Mouse (Mus musculus): ENCODE measurements at regions not wholly inside any gene's neighbourhood (a gene's known extent, or its start where the extent isn't known, plus 50 kb on each side); places are given as distances from the start of the nearest gene placed in this dataset.

- TF ChIP-seq CTCF (IDR thresholded peaks at IDR 0.05; ENCODE audit: low read depth) (no peak), EP300 (IDR thresholded peaks at IDR 0.05; ENCODE audit: low read depth) (no peak)
- H3K27ac ChIP-seq (ENCODE audit: low read depth), result no peak overlapping the region
- H3K9me3 ChIP-seq (replicated peaks; ENCODE audit: control insufficient read depth, low read length), result no peaks in the 10 kb centered on the region
- 53% methylated on average over 2 of the region's 2 CpGs for WGBS
- H3K4me2 ChIP-seq (ENCODE audit: low read depth, low read length), result no peak overlapping the region
- no peak for DNase-seq (ENCODE audit: low spot score)
- no peaks in the 10 kb centered on the region for H3K27me3 ChIP-seq (ENCODE audit: control insufficient read depth, insufficient read depth, low read length)
- H3K36me3 ChIP-seq (replicated peaks; ENCODE audit: control insufficient read depth, insufficient read depth, low read length), result no peaks in the 10 kb centered on the region
- H3K4me3 ChIP-seq (ENCODE audit: low read depth, low read length), result no peak overlapping the region
- no peaks in the 10 kb centered on the region for H3K4me1 ChIP-seq (ENCODE audit: control insufficient read depth, insufficient read depth)
- no peak for ATAC-seq (ENCODE audit: insufficient read depth, low read depth)
- no peak overlapping the region for H3K9ac ChIP-seq (replicated peaks; ENCODE audit: low read depth, low read length)
These were observed 196.3 kb downstream of the Ptbp2 start for GRCm38 (mm10) chr3:119587971-119588370.

GRCm38 (mm10) chr3:119575516-119575915, 208.8 kb downstream of the Ptbp2 start:
- TF ChIP-seq CTCF (IDR thresholded peaks at IDR 0.05; ENCODE audit: low read depth), result no peak
- H3K9me3 ChIP-seq (replicated peaks; ENCODE audit: control insufficient read depth, low read length), result no peaks in the 10 kb centered on the region
- ATAC-seq (ENCODE audit: insufficient read depth, low read depth) (no peak), DNase-seq (ENCODE audit: low spot score) (no peak)
- no peak overlapping the region for H3K27ac ChIP-seq (ENCODE audit: low read depth)
- H3K27me3 ChIP-seq (ENCODE audit: control insufficient read depth, insufficient read depth, low read length), result no peaks in the 10 kb centered on the region
- 71% methylated on average over 3 of the region's 3 CpGs for WGBS
- no peaks in the 10 kb centered on the region for H3K36me3 ChIP-seq (replicated peaks; ENCODE audit: control insufficient read depth, insufficient read depth, low read length)
- no peak overlapping the region for H3K4me3 ChIP-seq (ENCODE audit: low read depth, low read length)
- H3K4me1 ChIP-seq (ENCODE audit: control insufficient read depth, insufficient read depth), result no peaks in the 10 kb centered on the region
- H3K4me2 ChIP-seq (ENCODE audit: low read depth, low read length), result no peak overlapping the region
- no peak overlapping the region for H3K9ac ChIP-seq (replicated peaks; ENCODE audit: low read depth, low read length)

GRCm38 (mm10) chr3:119537884-119538283, 246.4 kb downstream of the Ptbp2 start:
- H3K9me3 ChIP-seq (replicated peaks; ENCODE audit: control insufficient read depth, low read length), result no peaks in the 10 kb centered on the region
- no peaks in the 10 kb centered on the region for H3K4me1 ChIP-seq (ENCODE audit: control insufficient read depth, insufficient read depth)
- WGBS, result 66% methylated on average over 7 of the region's 7 CpGs
- TF ChIP-seq EP300 (IDR thresholded peaks at IDR 0.05; ENCODE audit: low read depth) (no peak), CTCF (IDR thresholded peaks at IDR 0.05; ENCODE audit: low read depth) (peak; percentile 49)
- DNase-seq (ENCODE audit: low spot score), result no peak
- no peak overlapping the region for H3K4me3 ChIP-seq (ENCODE audit: low read depth, low read length)
- no peaks in the 10 kb centered on the region for H3K27me3 ChIP-seq (ENCODE audit: control insufficient read depth, insufficient read depth, low read length)
- no peak overlapping the region for H3K27ac ChIP-seq (ENCODE audit: low read depth)
- ATAC-seq (ENCODE audit: insufficient read depth, low read depth), result no peak
- no peaks in the 10 kb centered on the region for H3K36me3 ChIP-seq (replicated peaks; ENCODE audit: control insufficient read depth, insufficient read depth, low read length)
- no peak overlapping the region for H3K9ac ChIP-seq (replicated peaks; ENCODE audit: low read depth, low read length)
- H3K4me2 ChIP-seq (ENCODE audit: low read depth, low read length), result no peak overlapping the region

GRCm38 (mm10) chr3:119524510-119525123, 259.6 kb downstream of the Ptbp2 start:
- H3K27ac ChIP-seq (ENCODE audit: low read depth), result no peak overlapping the region
- no peaks in the 10 kb centered on the region for H3K36me3 ChIP-seq (replicated peaks; ENCODE audit: control insufficient read depth, insufficient read depth, low read length)
- no peaks in the 10 kb centered on the region for H3K9me3 ChIP-seq (replicated peaks; ENCODE audit: control insufficient read depth, low read length)
- TF ChIP-seq EP300 (IDR thresholded peaks at IDR 0.05; ENCODE audit: low read depth) (no peak), CTCF (IDR thresholded peaks at IDR 0.05; ENCODE audit: low read depth) (no peak)
- H3K27me3 ChIP-seq (ENCODE audit: control insufficient read depth, insufficient read depth, low read length), result no peaks in the 10 kb centered on the region
- no peak overlapping the region for H3K4me2 ChIP-seq (ENCODE audit: low read depth, low read length)
- no peak overlapping the region for H3K9ac ChIP-seq (replicated peaks; ENCODE audit: low read depth, low read length)
- WGBS, result 86% methylated on average over 10 of the region's 10 CpGs
- no peak for DNase-seq (ENCODE audit: low spot score)
- ATAC-seq (ENCODE audit: insufficient read depth, low read depth), result no peak
- H3K4me1 ChIP-seq (ENCODE audit: control insufficient read depth, insufficient read depth), result no peaks in the 10 kb centered on the region
- H3K4me3 ChIP-seq (ENCODE audit: low read depth, low read length), result no peak overlapping the region

GRCm38 (mm10) chr3:119512596-119512995, 271.7 kb downstream of the Ptbp2 start:
- no peaks in the 10 kb centered on the region for H3K9me3 ChIP-seq (replicated peaks; ENCODE audit: control insufficient read depth, low read length)
- no peaks in the 10 kb centered on the region for H3K36me3 ChIP-seq (replicated peaks; ENCODE audit: control insufficient read depth, insufficient read depth, low read length)
- H3K27me3 ChIP-seq (ENCODE audit: control insufficient read depth, insufficient read depth, low read length), result no peaks in the 10 kb centered on the region
- DNase-seq (ENCODE audit: low spot score) (no peak), ATAC-seq (ENCODE audit: insufficient read depth, low read depth) (no peak)
- H3K4me3 ChIP-seq (ENCODE audit: low read depth, low read length), result no peak overlapping the region
- no peak overlapping the region for H3K27ac ChIP-seq (ENCODE audit: low read depth)
- no peak overlapping the region for H3K9ac ChIP-seq (replicated peaks; ENCODE audit: low read depth, low read length)
- no peaks in the 10 kb centered on the region for H3K4me1 ChIP-seq (ENCODE audit: control insufficient read depth, insufficient read depth)
- H3K4me2 ChIP-seq (ENCODE audit: low read depth, low read length), result no peak overlapping the region
- TF ChIP-seq EP300 (IDR thresholded peaks at IDR 0.05; ENCODE audit: low read depth) (no peak), CTCF (IDR thresholded peaks at IDR 0.05; ENCODE audit: low read depth) (no peak)
- 62% methylated on average over 2 of the region's 2 CpGs for WGBS

- Histone ChIP-seq H3K27ac (ENCODE audit: low read depth) (no peak overlapping the region), H3K27me3 (ENCODE audit: control insufficient read depth, insufficient read depth, low read length) (no peaks in the 10 kb centered on the region), H3K9ac (replicated peaks; ENCODE audit: low read depth, low read length) (no peak overlapping the region), H3K4me3 (ENCODE audit: low read depth, low read length) (no peak overlapping the region), H3K9me3 (replicated peaks; ENCODE audit: control insufficient read depth, low read length) (no peaks in the 10 kb centered on the region), H3K4me2 (ENCODE audit: low read depth, low read length) (no peak overlapping the region), H3K4me1 (ENCODE audit: control insufficient read depth, insufficient read depth) (no peaks in the 10 kb centered on the region), H3K36me3 (replicated peaks; ENCODE audit: control insufficient read depth, insufficient read depth, low read length) (no peaks in the 10 kb centered on the region)
- no peak for ATAC-seq (ENCODE audit: insufficient read depth, low read depth)
- WGBS, result 46% methylated on average over 4 of the region's 4 CpGs
- no peak for TF ChIP-seq EP300 (IDR thresholded peaks at IDR 0.05; ENCODE audit: low read depth)
- no peak for TF ChIP-seq CTCF (IDR thresholded peaks at IDR 0.05; ENCODE audit: low read depth)
- DNase-seq (ENCODE audit: low spot score), result no peak
These were observed 275.1 kb downstream of the Ptbp2 start for GRCm38 (mm10) chr3:119509132-119509531.

Measured in heart, postnatal 0 days (tissue).